Mouse (Mus musculus) T-helper 2 cell (primary cell): Measurements from ENCODE around the gene Meis3.

ENCODE experiments used
- in situ Hi-C: fragments of 300-600 bp; cut with MboI, MseI; formaldehyde crosslinking; loops from one replicate; pipeline ENCODE4 v1.15.1; 2025; ENCODE audit warnings: high pct_unique_total_duplicates

Meis3 gene

GRCm38 (mm10) chr7:16158735-16159134, 16.2 kb upstream of the Meis3 start:
- in situ Hi-C loops = no loop called here

DNA sequence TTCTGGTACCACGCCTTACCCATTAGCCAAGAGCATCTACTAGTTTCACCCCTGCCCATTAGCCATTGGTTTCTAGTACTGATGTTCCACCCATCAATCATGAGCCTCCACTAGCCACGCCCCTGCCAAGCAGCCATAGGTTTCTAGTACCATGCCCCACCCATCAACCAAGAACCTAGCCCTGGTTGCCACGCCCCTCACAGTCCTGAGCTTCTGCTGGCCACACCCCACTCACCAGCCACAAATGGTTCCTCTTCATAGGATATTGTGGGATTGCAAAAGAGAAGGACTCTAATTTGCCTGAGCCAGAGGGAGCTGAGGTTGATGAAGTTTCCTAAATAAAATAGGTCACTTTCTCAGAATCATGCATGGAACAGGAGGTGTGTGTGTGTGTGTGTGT, 14.2 kb upstream of the Meis3 start:
- in situ Hi-C loops = no loop called here

GRCm38 (mm10) chr7:16161302-16161701, 13.6 kb upstream of the Meis3 start:
- in situ Hi-C loops = no loop called here

DNA sequence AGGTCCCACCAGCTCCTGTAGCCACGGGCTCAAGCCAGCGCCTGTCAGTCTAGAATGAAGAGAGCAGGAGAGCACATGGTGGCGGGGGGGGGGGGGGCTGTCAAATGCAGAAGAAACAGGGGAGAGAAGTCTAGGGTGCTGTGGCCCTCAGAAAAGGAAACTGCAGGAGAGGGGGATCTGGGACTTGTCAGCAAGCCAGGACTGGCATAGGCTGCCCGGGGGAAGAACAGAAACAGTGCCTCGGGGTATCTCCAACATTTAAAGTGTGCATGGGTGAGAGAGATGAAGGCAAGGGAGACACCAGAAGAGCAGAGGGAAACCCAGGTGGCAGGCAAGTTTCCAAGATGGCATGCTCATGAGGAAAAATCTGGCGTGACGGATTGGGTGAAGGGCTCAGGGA, 12.9 kb upstream of the Meis3 start:
- in situ Hi-C loops = no loop called here

DNA sequence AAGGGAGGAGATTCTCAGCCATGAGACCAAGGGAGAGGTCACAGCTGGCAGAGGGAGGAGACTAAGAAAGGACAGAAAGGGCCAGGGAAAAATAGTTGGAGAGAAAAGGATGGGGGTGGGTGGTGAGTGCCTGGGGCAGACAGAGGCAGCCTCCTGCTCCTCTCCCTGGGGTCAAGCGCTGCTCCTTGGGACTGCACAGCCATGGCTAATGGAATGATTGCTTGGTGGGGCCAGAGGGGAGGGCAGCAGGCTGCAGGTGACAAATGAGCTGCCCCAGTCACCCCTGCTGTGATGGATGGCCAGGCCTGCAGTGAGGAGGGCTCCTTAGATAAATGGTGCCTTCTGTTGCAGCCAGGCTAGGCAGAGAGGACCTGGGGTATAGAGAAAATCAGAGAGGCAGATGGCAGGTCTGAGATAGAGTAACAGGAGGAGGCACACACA, 2.7 kb upstream of the Meis3 start:
- in situ Hi-C loops = no loop called here

DNA sequence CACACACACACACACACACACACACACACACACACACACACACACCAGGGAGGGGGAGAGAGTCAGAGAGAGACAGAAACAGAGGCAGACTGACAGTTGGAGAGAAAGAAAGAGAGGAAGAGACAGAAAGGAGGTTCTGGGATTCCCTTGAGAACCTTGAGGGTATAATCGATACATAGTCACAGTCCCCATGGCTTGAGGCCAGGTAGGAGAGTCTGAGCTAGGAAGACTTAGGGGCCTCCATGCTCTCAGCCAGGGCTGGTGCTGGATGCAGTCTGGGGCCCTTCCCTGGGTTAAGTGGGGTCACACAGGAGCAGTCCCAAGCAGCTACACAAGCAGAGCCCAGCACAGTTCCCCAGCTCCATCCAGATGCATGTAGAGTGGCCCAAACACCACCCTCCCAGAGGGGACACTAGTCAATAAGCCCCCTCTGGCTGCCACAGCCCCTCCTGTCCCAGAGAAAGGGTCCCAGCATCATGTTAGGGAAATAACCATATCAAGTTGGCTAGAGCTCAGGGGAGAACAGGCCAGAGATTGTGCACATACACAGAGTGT, 2.2 kb upstream of the Meis3 start:
- in situ Hi-C loops = no loop called here

- in situ Hi-C loops = no loop called here
Measured at GRCm38 (mm10) chr7:16173146-16173545, 1.7 kb upstream of the Meis3 start.

DNA sequence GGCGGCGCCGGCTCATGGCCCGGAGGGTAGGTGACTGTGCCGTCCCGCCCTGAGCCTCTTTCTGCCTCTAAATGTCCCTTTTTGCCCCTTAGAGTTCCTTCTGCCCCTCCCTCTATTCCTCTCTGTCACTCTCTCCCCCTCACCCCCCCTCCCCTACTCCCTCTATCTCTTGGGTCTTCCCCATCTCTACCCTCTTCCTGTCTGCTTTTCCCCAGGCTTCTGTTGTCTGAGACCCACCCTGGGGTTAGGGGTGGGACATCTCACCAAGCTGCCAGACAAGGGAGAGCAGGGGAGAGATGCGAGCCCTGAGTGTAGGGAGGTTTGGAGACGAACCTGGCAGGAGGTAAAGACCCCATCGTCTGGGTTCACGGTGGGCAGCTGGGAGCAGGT, 647 bp downstream of the Meis3 start:
- in situ Hi-C loops = no loop called here

DNA sequence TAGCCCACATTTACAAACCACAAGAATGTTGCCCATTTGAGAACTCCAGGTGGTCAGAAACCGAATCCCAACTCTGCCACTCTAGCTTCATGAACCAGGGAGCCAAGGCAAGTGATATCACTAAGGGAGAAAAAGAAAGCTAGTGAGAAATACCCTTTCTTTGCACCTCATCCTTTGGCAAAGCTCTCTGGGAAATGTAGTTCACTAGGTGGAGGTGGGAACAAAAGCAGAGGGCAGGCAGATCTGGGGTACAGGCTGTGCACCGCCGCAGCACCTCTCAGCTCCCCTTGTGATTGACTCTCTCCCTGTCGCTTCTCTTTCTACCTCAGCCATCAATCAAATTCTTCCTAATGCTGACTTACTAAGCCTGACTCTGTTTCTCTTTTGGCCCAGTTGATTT, 3.2 kb downstream of the Meis3 start:
- in situ Hi-C loops = no loop called here

DNA sequence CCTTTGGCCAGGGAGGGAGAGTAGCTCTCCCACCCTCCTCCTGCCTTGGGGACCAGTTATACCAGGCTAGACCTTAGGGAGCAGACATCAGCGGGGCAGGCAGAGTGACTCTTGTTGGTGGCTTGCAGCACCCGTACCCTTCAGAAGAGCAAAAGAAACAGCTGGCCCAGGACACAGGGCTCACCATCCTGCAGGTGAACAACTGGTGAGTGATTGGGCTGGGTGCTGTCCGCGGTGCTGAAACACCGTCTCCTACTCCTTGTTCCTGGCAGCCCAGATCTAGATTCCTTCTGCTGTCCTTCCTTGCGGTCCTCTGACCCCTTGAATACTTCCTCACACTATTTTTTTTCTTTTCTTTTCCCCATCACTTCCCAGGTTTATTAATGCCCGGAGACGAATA, 8.8 kb downstream of the Meis3 start:
- in situ Hi-C loops = loop anchor here (5.0 kb wide), 1 partner anchor 36 kb away; no protein-coding TSS in a partner anchor

- in situ Hi-C loops = no loop called here
Measured at GRCm38 (mm10) chr7:16187494-16187893, 12.6 kb downstream of the Meis3 start.

DNA sequence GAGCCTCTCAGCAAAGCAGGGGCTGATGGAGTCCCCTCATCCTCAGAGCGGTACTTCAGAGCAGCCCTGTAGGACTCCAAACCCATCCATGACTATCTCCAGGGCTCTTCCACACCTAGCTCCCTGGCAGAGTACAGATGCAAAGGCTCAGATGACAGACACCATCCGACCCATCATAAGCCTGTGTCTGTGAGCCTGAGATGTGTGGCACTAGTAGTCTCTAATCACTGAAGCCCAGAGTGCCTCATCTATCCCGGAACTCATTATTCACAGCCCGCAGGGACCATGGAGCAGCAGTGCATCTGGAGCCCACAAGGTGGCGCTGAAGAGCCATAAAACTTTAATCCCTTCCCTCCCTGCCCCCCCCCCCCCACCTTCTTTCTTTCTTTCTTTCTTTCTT, 17.4 kb downstream of the Meis3 start:
- in situ Hi-C loops = no loop called here

DNA sequence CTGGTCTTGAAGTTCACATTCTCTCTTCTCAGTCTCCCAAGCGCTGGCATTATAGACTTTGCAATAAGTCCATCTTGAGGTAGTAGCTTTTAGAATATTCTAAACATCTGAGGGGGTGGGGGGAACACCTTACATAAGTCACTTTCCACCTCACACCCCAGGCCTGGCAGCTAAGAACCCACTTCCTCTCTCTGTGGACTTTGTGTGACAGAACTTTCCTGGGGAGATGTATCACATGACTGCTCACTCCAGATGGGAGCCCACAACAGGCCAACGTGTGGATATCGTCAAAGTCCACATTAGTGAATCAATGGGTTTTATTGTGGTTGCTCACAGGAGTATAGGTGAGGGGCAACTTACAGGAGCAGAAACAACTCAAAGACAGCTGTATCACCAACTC, 18.8 kb downstream of the Meis3 start:
- in situ Hi-C loops = no loop called here

GRCm38 (mm10) chr7:16196616-16197015, 21.7 kb downstream of the Meis3 start:
- in situ Hi-C loops = no loop called here

DNA sequence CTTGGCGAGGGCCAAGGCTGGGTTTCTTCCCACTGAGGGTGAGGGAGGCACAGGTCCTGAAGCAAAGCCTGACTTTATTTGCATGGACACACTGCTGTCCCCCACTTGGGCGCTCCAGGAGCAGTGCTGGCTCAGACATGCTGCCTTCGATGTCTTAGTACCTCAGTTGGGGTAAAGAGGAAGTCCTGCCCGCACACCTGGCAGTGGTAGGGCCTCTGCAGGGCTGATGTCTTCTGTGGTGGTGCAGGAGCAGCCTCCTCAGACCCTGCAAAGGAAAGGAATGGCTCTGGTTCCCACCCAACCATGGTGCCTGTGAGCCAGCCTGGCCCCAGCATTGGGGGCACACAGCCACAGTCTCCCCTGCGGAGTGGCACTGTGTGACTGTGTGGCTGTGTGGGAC, 22.3 kb downstream of the Meis3 start:
- in situ Hi-C loops = no loop called here

- in situ Hi-C loops = no loop called here
Measured at GRCm38 (mm10) chr7:16198540-16198939, 23.6 kb downstream of the Meis3 start.

DNA sequence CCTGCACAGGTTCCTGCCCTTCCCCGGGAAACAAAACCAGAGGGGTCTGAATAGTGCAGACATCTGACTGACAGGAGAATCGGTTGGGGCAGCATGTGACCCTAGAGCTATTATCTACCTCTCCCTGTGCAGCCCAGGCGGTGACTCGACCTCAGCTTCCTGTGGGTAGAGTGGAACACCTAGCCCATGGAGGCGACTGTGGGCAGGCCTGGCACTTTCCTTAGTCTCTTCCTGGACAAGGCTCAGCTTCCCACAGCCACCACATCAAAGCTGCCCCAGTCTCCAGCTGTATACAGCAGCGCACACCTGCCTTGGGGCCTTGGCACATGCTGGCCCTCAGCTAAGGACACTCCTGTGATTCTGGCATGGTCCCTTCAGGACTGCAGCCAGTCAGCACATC, 26.2 kb downstream of the Meis3 start:
- in situ Hi-C loops = no loop called here

GRCm38 (mm10) chr7:16202756-16203504, 28.0 kb downstream of the Meis3 start:
- in situ Hi-C loops = no loop called here

DNA sequence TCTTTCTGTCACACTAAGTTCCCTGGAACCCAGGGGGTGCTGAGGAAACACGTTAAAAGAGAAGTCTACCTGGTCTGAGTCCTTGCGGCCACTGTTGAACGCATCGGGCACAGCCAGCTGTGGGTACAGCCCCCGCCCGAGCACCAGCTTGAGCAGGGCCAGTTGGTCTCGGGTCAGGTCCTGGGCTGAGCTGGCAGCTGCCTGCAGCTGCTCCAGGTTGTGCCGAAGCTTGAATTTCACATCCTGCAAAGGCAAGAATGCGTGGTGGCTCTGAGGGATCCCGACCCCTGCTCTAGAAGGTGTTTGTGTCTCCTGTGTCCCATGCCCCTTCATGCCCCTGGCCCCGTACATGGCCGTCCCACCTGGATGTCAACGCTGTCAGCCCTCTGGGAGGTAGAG, 28.6 kb downstream of the Meis3 start:
- in situ Hi-C loops = no loop called here

DNA sequence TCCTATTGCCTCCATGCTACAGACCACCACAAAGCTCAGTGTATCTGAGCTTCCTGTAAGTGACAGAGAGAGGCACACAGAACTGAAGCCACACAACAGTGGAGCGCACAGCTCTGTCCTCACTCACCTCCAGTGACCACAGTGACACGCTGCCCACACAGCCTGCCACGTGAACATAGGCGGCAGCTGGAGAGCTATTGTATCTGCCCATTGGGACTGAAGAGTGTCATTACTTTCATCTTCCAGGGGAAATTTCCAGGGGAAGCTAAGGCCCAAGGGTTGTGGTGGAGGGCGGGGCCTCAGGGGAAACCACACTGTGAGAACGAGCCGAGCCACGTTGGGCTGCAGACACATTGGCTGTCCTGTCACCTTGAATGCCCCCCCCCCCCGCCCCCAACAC, 29.9 kb downstream of the Meis3 start:
- in situ Hi-C loops = loop anchor here (5.0 kb wide), 1 partner anchor 68 kb away; the partner anchor contains the start of gene Inafm1

DNA sequence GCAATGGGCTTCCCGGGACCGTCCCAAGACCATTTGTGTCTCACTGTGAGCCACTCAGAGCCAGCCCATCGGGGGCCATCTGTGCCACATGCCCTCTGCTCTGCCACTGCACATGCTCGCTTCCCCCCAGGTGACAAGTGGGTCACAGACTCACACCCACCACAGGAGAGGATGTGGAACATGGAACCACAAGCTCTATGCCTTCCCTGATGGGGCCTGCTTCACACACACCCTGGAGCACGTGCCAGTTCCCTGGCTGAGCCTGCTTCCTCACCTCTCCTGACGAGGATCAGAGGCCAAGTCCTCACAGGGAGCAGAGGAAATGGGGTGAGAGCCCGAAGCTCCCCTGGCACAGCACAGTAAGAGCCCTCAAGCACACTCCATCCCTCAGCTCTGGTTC, 32.2 kb downstream of the Meis3 start:
- in situ Hi-C loops = loop anchor here (5.0 kb wide), 1 partner anchor 65 kb away; the partner anchor contains the start of gene Inafm1

- in situ Hi-C loops = loop anchor here (5.0 kb wide), 1 partner anchor 65 kb away; the partner anchor contains the start of gene Inafm1
Measured at GRCm38 (mm10) chr7:16207496-16207895, 32.6 kb downstream of the Meis3 start.
